ENCODE assay signal across 23 mouse cellular contexts in the genomic region with DNA sequence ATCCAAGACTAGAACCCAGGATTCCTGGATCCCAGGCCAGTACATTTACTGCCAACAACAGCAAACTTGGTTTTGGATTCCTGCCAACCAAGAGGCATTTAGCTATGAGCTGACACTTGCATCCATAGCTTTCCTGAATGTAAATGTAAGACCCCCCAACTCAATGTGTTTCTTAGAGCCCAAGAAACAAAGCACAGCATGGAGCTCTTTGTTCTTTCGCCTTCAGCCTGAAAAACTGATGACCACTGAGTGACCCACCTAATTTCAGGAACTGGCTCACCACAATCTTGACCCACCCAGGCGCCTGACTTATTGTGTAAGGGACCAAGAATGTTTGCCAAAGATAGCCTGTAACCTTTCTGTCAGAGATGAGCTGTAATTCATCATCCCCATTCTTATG.
"Had no signal": no experiment of that assay in that cellular context is flagged by ENCODE, and none has a peak within 500 bp of the region (broad histone marks: within the 10 kb centered on the region; RNA-seq: fewer than 3 reads in every experiment).

No protein-coding gene starts in this region.

- H3K27ac ChIP-seq: gastrocnemius, adult 2 months; heart, embryonic 13.5 days; heart, embryonic 15.5 days; hindbrain, embryonic 13.5 days; hindbrain, embryonic 15.5 days; hindbrain, postnatal 0 days; kidney, embryonic 15.5 days; kidney, postnatal 0 days; layer of hippocampus, adult 2 months; left cerebral cortex, adult 2 months; limb, embryonic 10.5 days; limb, embryonic 12.5 days; liver, embryonic 13.5 days; liver, embryonic 15.5 days had no signal

- H3K9me3 ChIP-seq: heart, embryonic 15.5 days; hindbrain, embryonic 15.5 days; kidney, embryonic 15.5 days; limb, embryonic 10.5 days; liver, embryonic 15.5 days had no signal

- H3K4me3 ChIP-seq: gastrocnemius, adult 2 months; heart, embryonic 13.5 days; heart, embryonic 15.5 days; hindbrain, embryonic 13.5 days; hindbrain, embryonic 15.5 days; kidney, embryonic 15.5 days; layer of hippocampus, adult 2 months; left cerebral cortex, adult 2 months; limb, embryonic 10.5 days; limb, embryonic 12.5 days; liver, embryonic 13.5 days; liver, embryonic 15.5 days had no signal

- H3K27me3 ChIP-seq: heart, embryonic 13.5 days; heart, embryonic 15.5 days; hindbrain, embryonic 13.5 days; hindbrain, embryonic 15.5 days; kidney, embryonic 15.5 days; limb, embryonic 12.5 days; liver, embryonic 13.5 days; liver, embryonic 15.5 days had no signal

- H3K9ac ChIP-seq: heart, embryonic 13.5 days; heart, embryonic 15.5 days; hindbrain, embryonic 13.5 days; hindbrain, embryonic 15.5 days; kidney, embryonic 15.5 days; limb, embryonic 12.5 days; liver, embryonic 13.5 days; liver, embryonic 15.5 days had no signal

- DNase-seq: gastrocnemius, adult 2 months; gastrocnemius, postnatal 10 days; gastrocnemius, postnatal 25 days; heart, postnatal 14 days; heart, postnatal 36 days; kidney, adult 11 months; kidney, adult 8-10 months; kidney, postnatal 25 days; kidney, postnatal 4 days; liver; liver, embryonic 13.5 days had no signal

- H3K36me3 ChIP-seq: heart, embryonic 13.5 days; heart, embryonic 15.5 days; hindbrain, embryonic 13.5 days; hindbrain, embryonic 15.5 days; kidney, embryonic 15.5 days; limb, embryonic 10.5 days; limb, embryonic 12.5 days; liver, embryonic 13.5 days; liver, embryonic 15.5 days had no signal

- H3K4me1 ChIP-seq: heart, embryonic 13.5 days; heart, embryonic 15.5 days; hindbrain, embryonic 13.5 days; hindbrain, embryonic 15.5 days; kidney, embryonic 15.5 days; limb, embryonic 10.5 days; limb, embryonic 12.5 days; liver, embryonic 13.5 days; liver, embryonic 15.5 days had no signal
